Mouse (Mus musculus): ENCODE measurements around the gene Cyp27b1.

DNA sequence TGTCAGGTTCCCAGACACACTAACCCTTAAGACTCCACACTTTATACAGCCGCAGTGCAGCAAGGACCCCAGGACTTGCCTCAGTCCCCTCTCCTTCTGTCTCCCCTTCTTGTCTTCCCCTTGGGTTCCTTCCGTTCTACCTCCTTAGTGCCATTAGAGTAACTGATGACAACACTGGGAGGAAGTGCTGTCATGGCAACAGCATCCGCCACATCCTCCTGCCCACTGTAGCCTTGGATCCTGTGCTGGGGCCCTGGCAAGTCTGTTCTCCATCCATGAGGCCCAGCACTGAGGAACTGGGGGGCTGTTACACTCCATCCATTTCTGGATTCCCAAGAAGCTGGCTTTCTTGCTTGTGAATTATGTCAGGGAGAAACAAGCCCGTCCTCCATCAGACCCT, 28.0 kb downstream of the Cyp27b1 start:
- TF ChIP-seq EP300 (IDR thresholded peaks at IDR 0.05; ENCODE audit: low read depth) (no peak), CTCF (IDR thresholded peaks at IDR 0.05; ENCODE audit: low read depth) (no peak)

Data from liver, embryonic 14.5 days (tissue).